Mouse (Mus musculus) NIH3T3 (cell line): ENCODE data around the gene B3gnt7.
"Not testable (repeated sequence)": the region's sequence is repeated elsewhere in the genome, so short reads cannot be mapped to it uniquely, and the experiment has no call there.

Experiments used
- DNase-seq: peaks from one replicate; pipeline ENCODE4 v3.0.0-alpha.2; 2012; ENCODE audit warnings: low read depth

Gene B3gnt7

GRCm38 (mm10) chr1:86301221-86302091, 1.2 kb upstream of the B3gnt7 start:
- peak; percentile 53 for DNase-seq

DNA sequence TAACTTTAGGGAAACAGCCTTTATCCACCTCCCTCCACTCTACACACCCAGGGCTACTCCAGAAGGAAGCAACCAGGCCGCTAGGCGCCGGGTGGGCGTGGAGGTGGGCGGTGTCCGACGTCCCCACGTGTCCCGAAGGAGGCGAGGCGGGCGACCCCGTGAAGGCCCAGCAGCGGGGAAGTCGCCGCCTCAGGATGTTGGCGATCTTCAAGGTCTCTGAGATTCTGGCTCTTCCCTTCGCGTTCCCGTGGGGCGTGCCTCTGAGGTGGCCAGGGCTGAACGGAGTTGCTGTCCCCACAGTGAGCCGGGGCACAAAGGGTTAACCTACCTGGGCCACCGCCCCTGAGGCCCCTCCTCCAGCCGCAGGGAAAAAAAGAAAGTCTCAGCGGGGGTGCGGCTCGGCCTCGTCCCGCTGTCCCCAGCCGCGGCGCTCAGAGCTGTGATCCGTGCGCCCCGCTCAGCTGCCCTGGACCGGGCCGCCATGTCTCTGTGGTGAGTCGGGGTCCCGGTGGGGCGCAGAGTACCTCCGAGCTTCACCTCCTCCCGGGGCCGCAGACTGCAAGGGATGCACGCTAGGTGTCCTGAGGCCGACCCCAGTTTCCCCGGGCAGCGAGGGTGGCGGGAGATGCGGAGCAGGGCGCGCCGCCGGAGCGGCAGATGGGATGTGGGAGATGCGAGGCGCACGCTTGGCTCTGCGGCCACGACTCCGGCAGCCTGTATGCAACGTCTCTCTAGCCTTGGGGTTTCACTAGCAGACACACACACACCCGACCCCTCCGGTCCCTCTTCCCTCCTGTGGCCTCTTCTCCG, 636 bp downstream of the B3gnt7 start:
- no peak for DNase-seq

GRCm38 (mm10) chr1:86303873-86304250, 1.2 kb downstream of the B3gnt7 start:
- no peak for DNase-seq

DNA sequence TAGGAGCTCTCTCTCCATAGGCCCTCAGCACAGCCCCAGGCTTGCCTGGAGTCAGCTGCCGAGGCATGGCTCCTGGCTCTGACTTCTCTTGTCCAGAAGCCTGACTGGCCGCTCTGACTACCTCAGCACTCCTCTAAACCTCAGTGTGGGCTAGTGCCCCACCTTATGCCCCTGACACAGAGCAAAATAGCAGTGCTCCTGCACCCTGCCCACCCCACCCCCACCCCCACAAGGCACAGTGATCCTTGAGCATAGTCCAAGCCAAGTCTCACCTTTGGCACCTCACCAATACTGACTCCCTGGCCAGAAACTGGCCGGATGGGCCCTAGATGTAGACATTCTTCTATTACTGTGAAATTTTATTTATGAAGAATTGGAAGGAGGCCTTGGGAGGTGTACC, 4.1 kb downstream of the B3gnt7 start:
- no peak for DNase-seq

- no peak for DNase-seq
These were observed 4.6 kb downstream of the B3gnt7 start for GRCm38 (mm10) chr1:86307177-86307762.

- DNase-seq, result no peak
These were observed 5.4 kb downstream of the B3gnt7 start for GRCm38 (mm10) chr1:86307871-86308641.

DNA sequence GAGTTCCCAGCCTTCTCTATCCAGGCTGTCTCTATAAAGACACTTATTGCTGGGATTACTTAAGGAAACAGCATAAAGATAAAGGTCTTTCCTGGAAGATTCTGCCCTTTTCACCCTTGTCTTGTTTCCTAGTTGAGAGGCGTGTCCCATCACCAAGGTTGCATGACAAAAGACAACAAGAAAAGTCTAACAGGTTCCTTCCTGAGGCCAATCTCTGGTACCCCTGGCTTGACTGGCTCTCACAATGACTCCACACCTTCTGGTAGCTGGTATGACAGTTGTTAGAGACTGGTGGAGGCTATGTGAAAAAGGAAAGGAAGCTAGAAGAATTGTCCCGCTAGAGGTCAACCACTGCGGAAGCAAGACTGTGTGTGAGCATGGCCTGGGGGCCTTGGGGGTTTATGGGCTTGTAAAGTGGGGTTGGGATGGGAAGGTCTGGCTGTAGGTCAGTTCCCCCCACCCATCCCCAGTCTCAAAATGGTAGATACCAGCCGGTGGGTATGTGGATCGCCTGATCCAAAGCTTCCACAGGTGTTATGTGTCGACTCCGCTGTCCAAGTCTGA, 6.7 kb downstream of the B3gnt7 start:
- no peak for DNase-seq

GRCm38 (mm10) chr1:86310536-86311310, 8.1 kb downstream of the B3gnt7 start:
- DNase-seq, result no peak

DNA sequence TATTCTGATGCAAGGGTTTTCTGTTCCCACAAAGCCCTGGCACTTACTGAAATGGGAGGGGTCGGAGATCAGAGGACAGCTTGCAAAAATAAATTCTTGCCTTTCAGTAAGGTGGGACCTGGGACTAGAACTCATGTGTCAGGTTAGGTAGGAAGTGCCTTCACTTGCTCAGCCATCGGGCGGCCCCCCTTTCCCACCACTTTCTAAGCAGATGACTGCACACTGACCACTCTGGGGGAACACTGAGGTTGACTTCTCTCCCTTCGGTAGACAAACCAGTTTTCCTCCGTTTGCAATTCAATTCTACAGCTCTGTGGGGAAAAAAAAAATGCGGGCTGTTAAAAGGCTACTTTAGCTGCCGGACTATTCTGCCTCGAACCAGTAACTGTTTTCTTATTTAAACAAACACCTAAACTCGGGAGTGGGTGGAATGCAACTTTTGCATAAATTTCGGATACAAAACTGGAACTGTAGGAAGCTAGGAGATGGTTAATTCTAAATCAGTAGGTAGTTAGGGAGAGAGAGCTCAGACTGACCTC, 8.9 kb downstream of the B3gnt7 start:
- no peak for DNase-seq

- no peak for DNase-seq
These were observed 9.6 kb downstream of the B3gnt7 start for GRCm38 (mm10) chr1:86312269-86312668.

- DNase-seq, result no peak
These were observed 10.6 kb downstream of the B3gnt7 start for GRCm38 (mm10) chr1:86313096-86313771.

- DNase-seq, result no peak
These were observed 11.1 kb downstream of the B3gnt7 start for GRCm38 (mm10) chr1:86313772-86314125.

DNA sequence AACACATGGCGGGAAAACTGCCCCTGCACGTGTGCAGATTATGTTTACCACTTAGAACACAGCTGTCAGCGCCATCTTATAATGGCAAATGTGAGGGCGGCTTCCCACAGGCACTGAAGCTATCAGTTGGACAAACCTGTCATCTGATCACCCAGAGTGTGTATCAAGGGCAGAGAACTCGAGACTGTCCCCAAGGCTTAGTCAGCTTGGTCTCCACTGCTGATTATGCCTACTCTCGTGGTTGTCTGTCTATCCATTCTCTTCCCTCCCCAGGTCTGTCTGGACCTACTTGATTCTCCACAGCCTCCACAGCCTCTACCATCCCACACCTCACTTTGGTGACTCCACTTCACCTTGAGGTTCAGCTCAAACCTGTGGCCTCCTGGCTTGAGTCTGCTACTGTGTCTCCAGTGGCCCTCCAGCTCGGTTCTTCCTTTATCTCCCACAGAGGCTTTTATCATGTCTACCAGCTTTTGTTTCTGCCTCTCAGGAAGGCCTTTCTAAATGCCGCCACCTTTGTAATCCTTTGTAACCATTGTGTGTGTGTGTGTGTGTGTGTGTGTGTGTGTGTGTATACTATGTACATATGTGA, 18.3 kb downstream of the B3gnt7 start:
- no peak for DNase-seq

- DNase-seq, result no peak
These were observed 33.7 kb downstream of the B3gnt7 start for GRCm38 (mm10) chr1:86336330-86336729.

DNA sequence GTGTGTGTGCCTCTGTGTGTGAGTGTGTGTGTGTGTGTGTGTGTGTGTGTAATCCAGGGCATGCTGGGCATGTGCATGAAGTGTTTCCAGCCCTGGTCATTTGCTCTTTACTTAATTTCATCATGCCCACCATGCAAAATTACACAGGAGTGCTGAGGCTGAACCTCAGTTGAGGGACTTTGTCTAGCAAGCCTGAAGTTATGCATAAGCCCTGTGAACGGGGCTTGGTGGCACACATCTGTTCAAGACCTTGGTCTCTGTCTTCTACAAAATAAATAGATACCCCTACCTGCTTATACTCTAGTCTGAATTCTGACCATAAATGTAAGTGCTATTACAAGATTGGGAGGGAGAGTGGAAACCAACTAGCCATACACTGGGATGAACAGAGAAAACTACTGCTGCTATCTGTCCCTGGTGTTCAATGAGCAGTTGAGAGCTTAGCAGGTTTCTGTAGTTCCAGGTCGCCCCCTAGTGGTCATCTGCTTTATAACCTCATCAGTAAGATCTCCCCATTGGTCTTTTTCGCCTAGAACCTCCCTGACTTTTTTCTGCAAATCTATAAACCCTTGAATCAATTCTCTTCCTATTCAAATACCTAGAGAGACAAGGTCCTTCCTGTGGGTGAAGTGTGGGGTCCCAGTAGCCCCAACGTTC, 36.7 kb downstream of the B3gnt7 start:
- peak; percentile 93 for DNase-seq

DNA sequence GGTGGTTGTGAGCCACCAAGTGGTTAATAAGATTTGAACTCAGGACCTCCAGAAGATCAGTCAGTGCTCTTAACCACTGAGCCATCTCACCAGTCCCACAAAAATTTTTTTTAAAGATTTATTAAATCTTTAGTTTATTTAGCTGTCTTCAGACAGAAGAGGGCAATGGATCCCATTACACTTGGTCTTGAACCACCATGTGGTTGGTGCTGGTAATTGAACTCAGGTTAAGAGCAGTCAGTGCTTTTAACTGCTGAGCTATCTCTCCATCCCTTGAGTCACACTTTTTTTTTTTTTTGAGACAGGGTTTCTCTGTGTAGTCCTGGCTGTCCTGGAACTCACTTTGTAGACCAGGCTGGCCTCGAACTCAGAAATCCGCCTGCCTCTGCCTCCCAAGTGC, 38.5 kb downstream of the B3gnt7 start:
- not testable (repeated sequence) for DNase-seq

- no peak for DNase-seq
These were observed 39.7 kb downstream of the B3gnt7 start for GRCm38 (mm10) chr1:86342371-86342770.

GRCm38 (mm10) chr1:86343087-86343645, 40.5 kb downstream of the B3gnt7 start:
- no peak for DNase-seq
